Mouse (Mus musculus) lung, postnatal 10 days (tissue): ENCODE results near the gene Mlst8.

Experiments used
- DNase-seq: peaks from one replicate; pipeline ENCODE4 v3.0.0; 2021

Mlst8 gene

DNA sequence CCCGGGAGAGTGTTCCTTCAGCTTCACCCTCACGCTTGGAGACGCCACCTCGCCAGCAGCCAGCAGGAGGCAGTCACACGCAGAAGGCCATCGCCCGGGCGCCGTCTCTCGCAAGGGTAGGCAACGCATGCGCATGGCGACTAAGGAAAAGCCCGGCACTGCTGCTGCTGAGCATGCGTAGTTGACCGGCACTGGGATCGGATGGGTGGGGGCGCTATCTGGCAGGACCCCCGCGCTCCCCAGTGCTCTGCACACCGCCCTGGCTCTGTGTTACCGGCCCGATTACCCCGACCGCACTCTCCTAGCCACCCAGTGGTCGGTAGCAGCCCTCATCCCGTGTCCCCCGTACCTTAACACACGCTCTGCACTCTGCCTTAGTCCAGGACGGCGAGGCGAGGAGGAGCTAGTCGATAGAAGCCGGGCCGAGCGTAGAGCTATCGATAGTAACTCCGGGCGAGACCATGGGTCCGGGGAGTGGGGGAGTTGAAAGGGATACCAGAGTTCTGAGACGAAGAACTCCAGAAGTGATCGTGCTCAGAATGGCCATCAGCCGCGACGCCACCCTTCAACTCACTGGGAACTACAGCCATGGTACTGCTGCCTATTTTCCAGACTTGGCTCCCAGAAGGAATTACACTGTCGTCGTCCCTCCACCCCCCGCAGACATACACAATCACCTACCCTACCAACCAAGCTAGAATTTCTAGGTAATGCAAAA lies at the start of gene Mlst8:
Gene Mlst8, minus strand, starts transcription at position 416 of the 718 bp plus-strand sequence.
- DNase-seq, result peak; percentile 98

DNA sequence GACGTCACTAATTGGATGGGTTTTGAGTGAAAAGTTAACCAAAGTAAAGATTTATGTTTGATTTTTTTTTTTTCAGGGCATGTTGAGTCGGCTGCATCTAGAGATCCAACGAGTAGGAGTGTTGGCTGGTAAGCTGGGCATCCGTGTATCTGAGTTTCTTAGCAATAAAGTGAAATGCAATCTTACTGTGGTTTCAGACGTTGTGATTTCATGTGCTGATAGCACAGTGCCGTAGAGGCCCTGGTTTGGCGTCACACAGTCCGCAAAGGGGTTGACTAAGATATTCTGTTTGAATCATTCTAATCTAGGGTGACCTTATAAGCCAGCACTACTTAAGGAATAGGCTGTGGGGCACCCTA lies 49.7 kb upstream of the Mlst8 start:
- DNase-seq, result no peak

DNA sequence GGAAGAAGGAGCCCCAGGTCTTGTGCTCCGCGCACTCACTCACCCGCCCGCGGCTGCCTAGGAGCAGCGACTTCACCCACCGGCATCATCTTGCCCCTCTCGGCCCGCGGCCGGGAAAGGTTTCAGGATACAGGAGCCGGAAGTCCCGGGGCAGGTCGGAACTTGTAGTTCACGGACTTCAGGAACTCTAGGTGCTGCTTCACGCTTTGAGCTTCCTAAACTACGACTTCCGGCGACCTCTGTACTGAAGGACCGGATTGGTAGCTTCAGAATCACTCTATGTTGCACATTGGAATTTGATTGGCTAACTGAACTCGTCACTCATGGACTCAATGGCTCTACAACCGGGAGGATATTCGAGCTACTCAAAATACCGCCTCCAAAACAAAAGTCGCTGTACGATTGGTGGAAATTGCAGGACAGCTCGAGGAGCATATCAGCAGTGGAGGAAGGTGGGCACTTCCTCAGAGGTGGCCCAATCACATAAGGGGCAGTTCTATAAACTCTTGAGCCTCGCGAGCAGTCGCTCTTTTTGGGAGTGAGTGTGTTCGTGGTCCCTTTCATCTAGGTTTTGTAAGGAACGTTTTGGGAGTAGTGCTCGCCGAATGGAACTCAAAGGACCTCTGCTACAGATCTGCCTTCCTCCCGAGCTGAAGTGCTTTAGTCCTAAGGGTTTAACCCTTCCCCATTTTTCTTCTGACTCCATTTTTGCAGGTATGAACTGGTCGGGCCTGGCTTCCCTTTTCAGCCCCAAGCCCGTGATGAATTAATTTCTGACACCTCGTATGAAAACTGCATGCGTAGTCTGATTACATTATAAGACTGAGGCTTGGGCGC lies 49.1 kb upstream of the Mlst8 start, which contains the start of gene Traf7:
Gene Traf7, minus strand, starts transcription at position 216 of the 837 bp plus-strand sequence.
- DNase-seq, result peak; percentile 97

DNA sequence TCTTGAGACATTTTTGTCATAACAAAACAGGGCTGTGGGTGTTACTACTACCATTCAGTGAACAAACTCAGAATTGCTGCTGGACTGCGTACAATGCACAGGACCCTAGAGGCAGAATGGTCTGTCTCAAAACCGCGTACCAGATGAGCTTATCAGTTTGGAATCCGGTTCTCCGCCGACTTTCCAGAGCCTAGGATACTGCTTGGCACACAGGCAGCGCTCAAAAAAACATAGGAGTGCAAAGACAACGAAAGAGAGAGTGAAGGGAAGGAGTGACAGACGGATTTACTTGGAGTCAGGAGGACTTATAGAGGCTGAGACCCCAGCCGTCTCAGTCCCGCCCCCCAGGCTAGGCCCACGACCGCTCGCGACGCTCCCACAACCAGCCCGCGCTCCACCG lies 48.4 kb upstream of the Mlst8 start:
- DNase-seq, result peak; percentile 49

DNA sequence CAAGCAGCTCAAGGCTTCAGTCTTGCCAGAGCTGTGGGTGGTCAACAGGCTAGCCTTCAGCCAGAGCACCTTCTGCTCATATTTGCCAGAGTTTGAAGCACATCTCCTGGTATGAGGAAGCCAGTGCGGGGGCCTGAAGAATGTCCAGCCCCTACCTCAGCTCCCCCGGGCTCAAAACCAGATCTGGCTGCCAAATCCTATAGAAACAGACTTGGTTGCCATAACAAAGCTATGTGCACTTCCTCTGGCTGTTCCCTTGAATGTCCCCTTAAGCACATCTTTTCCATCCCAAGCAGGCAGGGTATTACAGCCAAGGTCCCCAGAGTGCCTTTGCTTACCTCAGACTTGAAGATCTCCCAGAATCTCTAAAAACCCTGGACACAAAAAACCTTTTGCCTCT lies 45.9 kb upstream of the Mlst8 start:
- DNase-seq, result no peak

DNA sequence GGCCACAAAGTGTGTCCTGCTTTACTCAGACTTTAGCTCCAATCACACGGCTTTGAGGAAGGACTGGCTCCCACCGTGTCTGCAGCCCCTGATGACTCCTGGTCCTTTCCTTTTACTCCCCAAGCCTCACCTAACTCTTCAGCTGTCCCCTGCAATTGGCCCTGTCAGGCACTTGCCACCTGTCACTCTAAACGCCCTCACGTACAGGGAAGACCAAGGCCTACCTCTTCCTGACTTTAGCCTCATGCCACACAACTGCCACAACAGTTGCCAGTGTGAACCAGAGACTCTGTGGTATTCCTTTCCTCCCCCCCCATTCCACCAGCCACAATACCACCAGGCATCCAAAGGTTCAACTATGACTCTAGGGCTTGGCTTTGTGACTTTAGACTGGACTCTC lies 41.6 kb upstream of the Mlst8 start:
- no peak for DNase-seq

DNA sequence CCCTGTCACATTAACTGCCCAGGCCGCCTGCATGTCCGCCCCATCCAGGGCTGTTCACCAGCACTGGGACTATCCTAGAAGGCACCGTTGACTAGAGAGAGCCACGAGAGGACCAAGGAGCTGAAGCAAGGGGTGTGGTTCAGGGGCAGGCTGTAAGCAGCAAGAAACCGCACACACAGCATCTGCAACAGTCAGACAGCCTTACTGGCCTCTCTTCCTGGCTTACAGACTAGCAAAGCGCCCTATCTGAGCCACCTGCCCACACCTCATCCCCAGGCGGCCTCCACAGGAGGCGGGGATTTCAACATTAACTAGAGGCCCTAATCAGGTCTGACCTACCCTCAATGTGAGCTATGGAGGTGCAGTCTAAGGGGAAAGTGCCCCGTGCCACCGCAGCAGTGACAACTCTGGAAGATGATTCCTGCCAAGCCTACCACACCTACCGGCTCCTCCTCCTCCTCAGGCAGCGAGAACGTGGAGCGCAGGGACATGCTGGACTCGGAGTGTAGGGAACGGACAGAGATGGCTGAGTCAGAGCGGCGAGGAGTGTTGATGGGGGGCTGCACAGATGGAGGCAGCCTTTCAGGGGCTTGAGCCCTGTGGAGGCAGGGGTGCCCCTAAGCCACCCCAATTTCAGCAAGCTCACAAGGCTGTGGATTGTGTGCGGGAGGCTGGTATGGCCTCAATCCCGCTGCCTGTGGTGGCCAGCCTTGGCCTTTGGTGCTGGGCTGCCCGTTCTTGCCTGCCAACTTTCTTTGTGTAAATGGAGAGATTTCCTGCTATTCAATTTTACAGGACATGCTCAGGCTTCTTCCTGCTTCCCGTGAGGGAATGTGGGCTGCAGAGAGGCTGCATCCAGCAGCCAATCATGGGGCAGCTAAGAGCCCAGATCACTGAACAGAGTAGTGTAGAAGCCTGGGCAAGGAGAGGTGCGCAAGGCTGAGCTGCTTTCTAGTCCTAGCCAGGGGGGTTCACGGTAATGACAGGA lies 35.7 kb upstream of the Mlst8 start:
- DNase-seq, result peak; percentile 66

DNA sequence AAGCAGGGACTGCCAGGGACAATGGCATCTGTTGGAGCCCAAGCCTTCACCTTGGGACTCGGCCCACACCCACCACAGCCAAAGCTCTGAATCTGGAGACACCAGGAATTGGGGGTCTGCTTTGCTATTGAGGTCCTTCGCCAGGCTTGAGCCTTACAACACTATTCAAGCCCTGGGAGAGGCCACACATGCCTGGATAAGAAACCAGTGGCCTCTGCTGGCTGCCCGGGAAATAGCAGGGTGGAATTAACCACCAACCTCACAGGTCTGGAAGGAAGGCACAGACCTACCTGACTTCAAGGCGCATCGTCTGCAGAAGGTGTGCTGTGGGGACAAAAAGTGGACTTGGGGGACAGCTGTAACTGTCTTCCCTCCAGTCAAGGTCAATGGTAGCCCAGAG lies 34.7 kb upstream of the Mlst8 start:
- peak; percentile 81 for DNase-seq

DNA sequence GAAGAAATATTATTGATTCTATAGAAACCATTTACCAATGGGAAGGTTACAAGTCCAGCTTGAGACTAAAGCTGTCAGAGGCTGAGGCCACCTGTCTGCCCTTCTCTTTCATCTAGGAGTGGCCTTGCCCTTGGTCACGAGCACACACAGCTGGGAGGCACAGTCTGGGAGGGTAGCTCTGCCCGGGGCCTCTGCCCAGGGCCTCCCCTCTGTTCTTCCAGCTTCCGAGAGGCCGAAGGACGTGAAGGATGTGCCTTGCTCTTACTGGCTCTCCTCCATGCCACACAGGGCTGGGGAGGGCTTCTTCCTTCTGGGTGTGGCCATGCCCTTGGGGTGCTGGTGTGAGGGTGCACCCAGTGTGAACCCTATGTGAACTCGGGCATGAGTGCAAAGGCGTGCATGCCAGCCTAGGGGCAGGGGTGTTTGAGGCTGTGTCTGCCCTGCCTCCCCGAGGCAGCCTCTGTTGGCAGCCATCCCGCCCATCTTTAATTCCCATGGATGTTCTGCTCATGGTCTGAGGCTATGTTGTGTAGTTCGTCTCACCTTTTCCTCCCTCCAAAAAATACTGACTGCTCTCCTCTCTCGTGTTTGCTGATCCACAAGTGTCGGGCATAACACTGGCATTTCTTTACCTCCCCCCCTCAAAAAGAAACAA lies 29.1 kb upstream of the Mlst8 start:
- DNase-seq, result no peak

DNA sequence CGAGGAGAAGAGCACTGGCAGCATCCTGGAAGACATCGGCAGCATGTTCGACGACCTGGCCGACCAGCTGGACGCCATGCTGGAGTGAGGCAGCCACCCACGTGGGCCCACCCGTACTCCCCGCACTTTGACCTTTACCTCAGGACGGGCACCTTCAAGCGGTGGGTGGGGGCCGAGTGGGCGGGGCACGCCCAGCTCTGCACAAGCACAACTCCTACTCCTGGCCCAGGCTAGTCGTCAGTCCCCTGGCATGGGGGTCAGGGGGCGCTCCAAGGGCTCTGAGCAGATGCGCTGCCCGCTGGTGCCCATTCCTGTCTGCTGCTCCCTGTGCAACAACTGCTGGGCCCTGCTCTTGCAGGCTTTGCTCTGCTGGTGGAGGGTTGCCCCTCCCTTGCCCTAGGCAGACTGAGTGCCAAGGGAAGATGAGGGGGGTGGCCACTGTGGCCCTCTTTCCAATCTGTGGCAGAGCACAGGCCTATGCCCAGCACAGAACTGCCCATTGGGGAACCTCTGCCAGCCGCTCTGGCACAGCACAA lies 28.3 kb upstream of the Mlst8 start:
- DNase-seq, result no peak

DNA sequence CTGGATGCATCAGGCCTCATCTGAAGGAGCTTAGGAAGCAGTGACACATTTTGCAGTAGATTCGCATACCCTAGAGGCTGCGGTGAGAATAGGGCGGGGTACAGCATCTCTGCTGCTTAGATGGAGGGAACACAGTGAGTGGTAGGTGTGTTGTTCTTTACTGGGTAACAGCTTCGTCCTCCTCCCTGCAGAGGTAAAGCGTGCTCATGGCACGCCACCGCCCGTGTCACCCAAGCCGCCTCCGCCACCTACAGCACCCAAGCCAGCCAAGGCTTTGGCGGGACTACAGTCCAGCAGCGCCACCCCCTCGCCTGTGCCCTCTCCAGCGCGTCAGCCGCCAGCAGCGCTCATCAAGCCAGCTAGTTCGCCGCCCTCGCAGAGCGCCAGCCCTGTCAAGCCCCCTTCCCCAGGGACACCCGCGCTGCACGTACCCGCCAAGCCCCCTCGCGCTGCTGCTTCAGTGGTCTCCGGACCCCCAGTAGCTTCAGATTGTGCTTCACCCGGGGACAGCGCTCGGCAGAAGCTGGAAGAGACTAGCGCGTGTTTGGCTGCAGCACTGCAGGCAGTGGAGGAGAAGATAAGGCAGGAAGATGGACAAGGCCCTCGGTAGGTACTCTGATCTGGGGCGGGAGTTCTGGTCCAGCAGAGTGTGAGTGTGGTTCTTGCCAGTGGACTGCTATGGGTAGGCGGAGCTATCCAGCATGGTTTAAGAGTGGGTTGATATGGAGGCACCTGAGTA lies 27.6 kb upstream of the Mlst8 start:
- DNase-seq, result no peak

DNA sequence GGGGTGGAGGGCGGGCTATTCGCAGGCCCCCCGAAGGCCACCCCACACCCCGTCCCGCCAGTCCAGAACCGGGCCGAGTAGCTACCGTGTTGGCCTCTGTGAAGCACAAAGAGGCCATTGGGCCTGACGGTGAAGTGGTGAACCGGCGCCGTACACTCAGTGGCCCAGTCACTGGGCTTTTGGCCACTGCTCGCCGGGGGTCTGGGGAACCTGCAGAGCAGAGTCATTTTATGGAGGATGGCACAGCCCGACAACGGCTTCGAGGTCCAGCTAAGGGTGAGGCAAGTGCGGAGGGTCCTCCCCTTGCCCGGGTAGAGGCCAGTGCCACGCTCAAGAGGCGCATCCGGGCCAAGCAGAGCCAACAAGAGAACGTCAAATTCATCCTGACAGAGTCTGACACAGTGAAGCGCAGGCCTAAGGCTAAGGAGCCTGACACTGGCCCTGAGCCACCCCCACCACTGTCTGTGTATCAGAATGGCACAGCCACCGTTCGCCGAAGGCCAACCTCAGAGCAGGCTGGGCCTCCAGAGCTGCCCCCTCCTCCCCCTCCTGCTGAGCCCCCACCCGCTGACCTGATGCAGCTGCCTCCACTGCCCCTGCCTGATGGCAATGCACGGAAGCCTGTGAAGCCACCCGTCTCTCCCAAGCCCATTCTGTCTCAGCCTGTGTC lies 26.5 kb upstream of the Mlst8 start:
- no peak for DNase-seq

DNA sequence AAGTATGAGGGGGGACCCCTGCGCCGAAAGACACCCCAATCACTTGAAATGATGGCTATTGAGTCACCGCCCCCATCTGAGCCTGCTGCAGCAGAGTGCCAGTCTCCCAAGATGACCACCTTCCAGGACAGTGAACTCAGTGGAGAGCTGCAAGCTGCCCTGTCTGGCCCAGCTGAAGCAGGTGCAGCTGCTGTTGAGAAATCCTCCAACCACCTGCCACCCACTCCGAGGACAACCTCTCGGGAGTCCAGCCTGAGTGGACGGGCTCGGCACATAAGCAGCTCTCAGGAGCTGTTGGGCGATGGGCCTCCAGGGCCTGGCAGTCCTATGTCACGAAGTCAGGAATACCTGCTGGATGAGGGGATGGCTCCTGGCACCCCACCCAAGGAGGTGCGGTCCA lies 25.2 kb upstream of the Mlst8 start:
- DNase-seq, result no peak

DNA sequence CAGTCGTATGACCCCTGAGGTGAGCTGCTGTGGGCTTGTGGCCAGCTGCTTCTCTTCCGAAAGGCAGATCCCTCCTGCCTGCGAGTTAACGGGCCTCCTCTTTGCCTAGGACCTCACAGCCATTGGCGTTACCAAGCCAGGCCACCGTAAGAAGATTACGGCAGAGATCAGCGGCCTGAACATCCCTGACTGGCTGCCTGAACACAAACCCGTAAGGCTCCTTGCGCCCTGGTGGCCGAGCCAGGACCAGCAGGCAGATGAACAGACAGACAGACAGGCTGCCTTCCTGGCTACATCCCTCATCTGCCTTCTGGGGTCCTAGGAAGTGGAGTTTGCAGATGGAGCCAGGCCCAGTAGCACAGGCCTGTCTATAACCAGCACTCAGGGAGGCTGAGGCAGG lies 23.3 kb upstream of the Mlst8 start:
- DNase-seq, result peak; percentile 27

DNA sequence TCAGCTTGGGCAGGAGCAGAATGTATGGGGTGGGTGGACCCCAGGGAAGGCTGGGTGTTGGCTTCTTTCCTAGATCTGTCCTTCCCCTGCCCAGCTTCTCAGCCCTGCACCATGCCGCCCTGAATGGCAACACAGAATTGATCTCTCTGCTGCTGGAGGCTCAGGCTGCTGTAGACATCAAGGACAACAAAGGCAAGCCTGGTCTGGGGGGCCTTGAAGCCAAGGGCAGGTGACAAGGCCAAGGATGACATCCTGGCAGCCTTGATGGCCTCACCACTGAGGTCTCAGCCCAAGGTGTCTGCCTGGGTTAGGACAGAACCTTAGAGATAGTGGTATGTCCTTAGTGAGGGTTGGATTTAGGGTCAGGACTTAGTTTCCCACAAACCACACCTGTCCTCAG lies 17.1 kb upstream of the Mlst8 start:
- no peak for DNase-seq

DNA sequence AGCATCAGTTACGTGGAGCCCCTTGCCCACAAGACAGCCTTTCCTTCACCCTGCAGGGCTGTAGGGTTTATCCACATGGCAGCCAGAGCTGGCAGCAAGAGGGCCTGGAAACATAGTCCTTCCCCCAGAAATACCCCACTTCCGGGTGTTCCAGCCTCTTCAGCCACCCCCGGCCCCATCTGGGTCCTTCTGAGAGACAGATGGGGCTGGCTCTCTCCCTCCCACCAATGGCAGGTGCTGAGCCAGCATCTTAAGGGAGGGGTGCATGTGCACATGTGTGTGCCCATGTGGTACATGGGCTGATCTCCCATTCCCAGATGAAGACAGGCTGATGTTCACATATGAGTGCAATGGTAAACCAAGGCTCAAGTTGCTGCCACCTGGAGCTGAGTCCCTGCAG lies 16.6 kb upstream of the Mlst8 start:
- DNase-seq, result no peak

DNA sequence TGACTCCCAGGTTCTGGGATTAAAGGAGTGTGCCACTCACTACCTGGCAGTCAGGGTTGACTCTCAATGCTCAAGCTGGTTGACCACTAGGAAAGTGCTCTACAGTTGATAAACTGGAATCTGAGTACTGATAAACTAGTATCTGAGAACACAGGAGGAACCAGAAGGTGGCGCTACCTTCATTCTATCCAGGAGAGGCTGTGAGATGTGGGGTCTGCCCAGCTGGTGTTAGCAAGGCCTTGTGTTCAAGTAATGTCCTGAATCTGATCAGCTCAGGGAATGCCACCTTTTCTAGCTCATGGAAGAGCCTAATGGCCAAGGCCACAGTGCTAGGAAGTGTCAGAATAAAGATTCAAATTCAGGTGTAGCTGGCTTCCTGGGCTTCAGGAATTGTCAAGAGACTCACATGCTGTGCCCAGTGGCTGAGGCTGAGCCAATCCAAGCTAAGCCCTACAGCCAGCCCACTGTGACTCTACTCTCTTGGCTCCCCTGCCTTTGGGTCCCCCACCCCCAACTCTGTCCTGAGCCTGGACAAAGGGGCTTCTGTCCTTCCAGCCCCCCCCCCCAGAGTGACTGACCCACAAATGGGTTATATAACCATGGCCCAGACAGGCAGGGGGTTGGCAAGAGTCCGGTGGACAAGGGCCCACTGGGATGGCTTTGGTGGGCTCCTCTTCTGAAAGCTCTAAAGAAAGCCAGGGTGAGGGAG lies 15.9 kb upstream of the Mlst8 start:
- peak; percentile 79 for DNase-seq

DNA sequence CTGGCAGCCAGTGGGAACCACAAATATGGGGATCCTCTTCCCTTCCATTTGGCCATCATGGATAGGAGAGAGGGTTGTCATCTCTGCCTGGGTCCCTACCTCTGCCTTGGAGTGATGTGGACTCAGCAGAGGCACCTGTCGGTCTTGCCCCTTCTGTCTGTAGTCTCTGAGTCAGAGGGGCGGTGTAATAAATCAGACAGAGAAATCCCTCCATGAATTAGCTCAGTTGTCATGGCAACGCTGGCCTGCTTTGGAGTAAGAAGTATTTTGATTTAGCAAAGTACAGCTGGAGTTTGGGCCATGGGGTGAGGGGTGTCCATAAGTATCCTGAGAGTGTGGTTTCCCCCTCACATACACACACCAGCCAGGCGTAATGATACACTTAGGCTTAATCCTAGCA lies 11.5 kb upstream of the Mlst8 start:
- DNase-seq, result no peak

DNA sequence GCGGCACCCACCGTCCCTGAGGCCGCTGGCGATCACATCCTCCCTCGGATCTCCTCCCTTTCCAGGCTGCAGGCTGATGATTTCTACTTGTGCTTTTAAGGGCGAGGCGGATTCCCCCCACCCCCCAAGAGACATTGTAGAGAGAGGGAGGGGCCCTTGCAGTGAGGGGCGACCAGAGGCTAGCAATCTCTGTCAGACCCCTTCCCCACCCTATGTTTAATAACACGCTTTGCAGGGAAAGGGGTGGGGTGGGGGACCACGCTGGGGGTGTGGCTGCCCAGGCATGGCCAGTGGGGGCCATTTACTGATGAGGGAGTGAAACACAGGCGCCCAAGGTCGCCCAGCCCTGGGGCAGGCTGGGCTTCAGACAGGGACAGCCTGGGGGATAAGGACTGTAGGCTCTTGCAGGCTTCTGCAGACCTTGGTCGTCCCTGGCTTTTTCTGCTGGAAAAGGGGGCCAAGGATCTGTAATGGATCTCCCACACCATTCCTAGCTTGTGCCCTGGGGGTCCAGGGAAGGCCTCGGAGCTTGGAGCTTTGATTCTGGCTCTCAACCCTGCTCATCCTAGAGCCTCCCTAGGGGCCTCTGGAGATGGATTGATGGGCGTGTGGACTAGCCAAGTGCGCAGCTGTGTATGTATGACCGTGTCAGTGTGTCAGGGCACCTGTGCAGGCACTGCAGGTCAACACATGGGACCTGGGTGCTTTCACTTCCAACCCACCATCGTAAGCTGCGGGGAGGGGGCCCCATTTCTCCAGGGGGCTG lies 10.6 kb upstream of the Mlst8 start:
- DNase-seq, result no peak
